Mouse (Mus musculus) lung, postnatal 25 days (tissue): ENCODE measurements around the gene Dlgap4.

ENCODE experiments used
- DNase-seq: peaks from one replicate; pipeline ENCODE4 v3.0.0; 2022; ENCODE audit warnings: low spot score

Dlgap4 gene

DNA sequence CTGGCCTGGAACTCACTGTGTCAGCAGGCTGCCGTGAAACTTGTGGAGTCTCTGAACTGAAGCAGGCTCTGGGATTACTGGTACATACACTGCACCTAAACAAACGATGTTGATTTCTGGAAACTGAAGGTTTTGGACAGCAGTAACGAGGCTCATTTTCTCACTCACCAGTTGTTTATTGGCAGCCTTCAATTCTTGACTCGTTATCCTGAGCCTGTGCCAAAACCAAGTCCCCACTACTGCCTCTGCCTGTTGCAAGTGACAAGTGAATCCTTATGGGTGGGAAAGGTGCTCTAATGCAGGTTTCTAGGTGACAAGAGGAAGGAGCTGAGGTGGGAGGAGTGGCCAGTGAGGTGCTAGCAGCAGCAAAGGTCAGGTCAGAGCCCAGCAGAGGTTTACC, 128.5 kb downstream of the Dlgap4 start:
- no peak for DNase-seq

DNA sequence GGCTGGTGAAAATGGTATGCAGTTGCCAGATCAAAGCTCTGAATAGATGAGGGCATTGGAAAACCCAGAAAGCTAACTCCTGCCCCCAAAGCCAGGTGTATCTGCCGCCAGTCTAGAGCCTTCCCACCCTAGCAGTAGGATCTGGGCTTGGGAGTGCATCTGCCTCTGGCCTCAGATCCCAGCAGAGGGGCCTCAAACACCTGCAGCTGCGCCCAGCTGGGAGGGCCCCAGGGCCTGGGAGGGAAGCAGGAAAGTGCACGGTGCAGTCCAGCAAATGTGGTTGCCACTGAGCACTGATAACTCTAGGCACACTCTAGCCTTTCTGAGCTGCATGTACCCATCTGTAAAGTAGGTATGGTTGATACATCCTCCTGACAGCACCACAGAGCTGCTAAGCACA, 129.7 kb downstream of the Dlgap4 start:
- DNase-seq, result no peak

- no peak for DNase-seq
Measured at GRCm38 (mm10) chr2:156744414-156744813, 130.9 kb downstream of the Dlgap4 start.

DNA sequence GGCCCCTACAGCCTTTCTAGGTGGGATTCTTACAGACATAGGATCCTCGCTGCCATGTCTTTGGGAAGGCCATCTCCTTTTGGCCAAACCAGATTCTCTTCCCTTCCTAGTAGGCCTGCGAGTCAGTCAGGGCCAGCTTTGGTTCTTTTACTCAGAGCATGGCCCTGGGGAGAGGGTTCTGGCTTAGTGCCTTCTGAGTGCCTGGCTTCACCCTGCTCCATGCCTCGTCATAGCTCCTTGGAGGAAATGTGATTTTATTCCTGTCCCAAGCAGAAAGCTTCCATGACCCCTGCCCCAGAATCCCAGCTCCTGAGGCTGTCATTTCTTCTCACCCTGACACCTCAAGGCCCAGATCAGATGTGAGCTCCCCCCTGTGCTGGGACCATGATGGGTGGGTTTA, 133.8 kb downstream of the Dlgap4 start:
- DNase-seq, result no peak

DNA sequence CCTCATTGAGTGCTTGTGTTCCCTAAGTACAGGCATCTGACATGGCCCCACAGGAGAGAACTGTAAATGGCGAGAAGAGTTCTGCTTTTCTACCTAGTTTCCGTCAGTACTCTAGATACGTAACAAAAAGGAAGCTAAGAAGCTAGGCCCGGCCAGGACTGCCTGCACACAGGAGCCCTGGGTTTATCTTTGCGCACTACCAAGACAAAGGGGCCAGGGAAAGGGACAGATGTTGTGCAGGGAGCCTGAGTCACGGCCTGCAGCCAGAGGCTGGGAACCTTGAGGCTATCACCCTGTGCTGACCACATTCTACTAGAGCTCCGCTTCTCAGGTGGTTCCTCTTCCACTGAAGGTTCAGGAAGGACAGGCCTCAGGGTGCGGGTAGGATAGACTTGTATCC, 136.2 kb downstream of the Dlgap4 start:
- DNase-seq, result no peak

GRCm38 (mm10) chr2:156756937-156757336, 143.4 kb downstream of the Dlgap4 start:
- DNase-seq, result no peak

GRCm38 (mm10) chr2:156760843-156761505, 147.5 kb downstream of the Dlgap4 start:
- DNase-seq, result no peak

- DNase-seq, result no peak
Measured at GRCm38 (mm10) chr2:156761521-156762278, 148.2 kb downstream of the Dlgap4 start.

- no peak for DNase-seq
Measured at GRCm38 (mm10) chr2:156762499-156762898, 149.0 kb downstream of the Dlgap4 start.

DNA sequence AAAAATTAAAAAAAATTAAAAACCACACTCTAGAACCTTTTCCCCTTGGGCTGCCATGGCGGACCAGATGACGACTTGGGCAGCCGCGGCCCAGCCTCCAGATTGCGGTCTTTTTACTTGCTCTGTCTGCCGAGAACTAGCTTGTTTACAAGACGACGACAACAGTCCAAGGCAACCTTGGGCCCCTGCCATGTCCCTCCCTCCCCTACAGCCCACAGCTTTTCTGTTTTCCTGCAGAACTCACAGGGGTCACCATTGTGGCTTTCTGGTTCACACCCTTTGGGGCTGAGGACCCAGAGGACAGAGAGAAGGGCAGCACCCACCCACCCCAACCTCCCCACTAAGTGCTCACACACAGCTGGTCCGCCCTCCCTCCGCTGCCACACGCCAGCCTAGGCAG, 149.6 kb downstream of the Dlgap4 start:
- peak; percentile 55 for DNase-seq

- DNase-seq, result no peak
Measured at GRCm38 (mm10) chr2:156764022-156764421, 150.5 kb downstream of the Dlgap4 start.

GRCm38 (mm10) chr2:156764747-156765146, 151.2 kb downstream of the Dlgap4 start:
- DNase-seq, result no peak

- DNase-seq, result no peak
Measured at GRCm38 (mm10) chr2:156765593-156765992, 152.1 kb downstream of the Dlgap4 start.

GRCm38 (mm10) chr2:156766227-156767019, 152.9 kb downstream of the Dlgap4 start:
- no peak for DNase-seq

GRCm38 (mm10) chr2:156767108-156767507, 153.6 kb downstream of the Dlgap4 start:
- no peak for DNase-seq

DNA sequence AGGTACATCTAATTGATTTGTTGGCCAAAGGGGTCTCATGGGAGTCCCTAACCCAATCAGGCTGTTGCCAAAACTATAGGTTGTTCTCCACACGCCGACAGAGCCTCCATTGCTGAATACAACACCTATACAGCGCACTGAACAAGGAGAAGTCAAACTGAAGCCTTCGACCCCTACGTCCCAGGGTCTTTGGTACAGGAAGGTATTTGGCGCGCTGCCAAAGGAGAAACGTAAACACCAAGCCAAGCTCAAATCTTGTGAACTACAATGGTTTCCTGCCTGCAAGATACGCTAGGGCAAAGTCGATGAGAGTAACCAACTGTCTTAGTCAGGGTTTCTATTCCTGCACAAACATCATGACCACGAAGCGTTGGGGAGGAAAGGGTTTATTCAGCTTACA, 155.8 kb downstream of the Dlgap4 start:
- DNase-seq, result no peak

DNA sequence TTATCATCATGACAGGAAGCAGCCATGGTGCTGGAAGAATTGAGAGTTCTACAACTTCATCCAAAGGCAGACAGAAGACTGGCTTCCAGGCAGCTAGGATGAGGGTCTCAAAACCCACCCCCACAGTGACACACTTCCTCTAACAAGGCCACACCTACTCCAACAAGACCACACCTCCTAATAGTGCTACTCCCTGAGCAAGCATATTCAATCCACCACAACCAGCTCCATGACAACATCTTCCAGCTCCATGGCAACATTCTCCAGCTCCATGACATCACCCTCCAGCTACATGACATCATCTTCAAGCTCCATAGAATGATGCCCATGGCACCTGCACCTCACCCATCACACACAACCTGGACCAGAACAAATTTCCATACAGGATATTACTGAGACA, 160.0 kb downstream of the Dlgap4 start:
- DNase-seq, result no peak

GRCm38 (mm10) chr2:156774035-156774737, 160.7 kb downstream of the Dlgap4 start:
- no peak for DNase-seq

GRCm38 (mm10) chr2:156774738-156775454, 161.4 kb downstream of the Dlgap4 start, which contains the start of gene Myl9:
Gene Myl9, plus strand, starts transcription at chr2:156775420.
- DNase-seq, result peak; percentile 39

DNA sequence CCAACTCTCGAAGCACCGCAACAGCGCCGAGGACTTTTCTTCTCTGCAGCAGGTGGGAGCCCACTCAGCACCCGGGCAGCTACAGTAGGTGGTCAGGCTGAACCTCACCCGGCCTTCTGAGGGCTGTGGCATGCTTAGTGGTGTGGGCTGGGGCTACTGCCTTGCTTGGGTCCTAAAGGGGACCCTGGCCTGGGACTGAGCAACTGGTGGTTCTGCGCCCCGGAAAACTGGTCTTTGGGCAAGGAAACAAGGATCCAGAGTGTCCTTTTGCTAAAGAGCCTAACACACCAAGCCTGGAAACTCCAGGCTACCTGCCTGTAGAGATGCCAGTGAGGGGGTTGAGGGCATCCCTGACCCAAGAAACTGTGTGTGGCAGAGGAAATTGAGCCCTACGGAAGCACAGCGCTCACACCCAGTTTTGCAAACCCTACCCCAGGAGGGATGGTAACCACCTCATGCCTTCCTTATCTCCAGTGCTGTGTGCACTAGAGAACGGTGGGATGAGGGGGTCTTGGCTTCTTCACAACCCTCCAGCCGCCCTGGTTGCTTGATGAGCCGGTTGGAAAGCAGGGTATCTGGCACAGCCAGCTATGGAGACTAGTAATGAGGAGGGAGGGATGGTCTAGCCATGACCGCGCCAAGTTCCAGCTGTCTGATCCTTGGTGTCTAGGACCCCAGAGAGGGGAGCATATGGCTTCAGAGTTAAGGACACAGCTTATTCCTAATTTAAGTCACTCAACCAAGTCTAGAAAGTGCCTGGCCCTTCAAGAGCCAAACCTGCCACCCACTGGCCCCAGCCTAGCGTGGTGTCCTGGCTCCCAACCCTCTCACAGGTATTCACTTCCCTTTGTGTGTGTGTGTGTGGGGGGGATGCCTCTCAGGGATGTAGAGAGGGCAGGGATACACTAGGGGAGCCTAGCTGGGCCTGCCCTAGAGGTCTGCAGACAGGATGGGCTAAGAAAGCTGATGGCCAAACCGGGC, 162.2 kb downstream of the Dlgap4 start:
- no peak for DNase-seq
